Mouse (Mus musculus) lung, postnatal 0 days (tissue): ENCODE data around the gene Fgf6.

Experiments
- CTCF ChIP-seq: IDR thresholded peaks from 2 replicates; pipeline ENCODE4 v1.5.1; 2016; ENCODE audit warnings: antibody characterized with exemption, mild to moderate bottlenecking
- EP300 ChIP-seq: IDR thresholded peaks from 2 replicates; pipeline ENCODE4 v1.6.1; 2016; ENCODE audit warnings: antibody characterized with exemption, mild to moderate bottlenecking, control low read depth

- TF ChIP-seq EP300 (no peak), CTCF (no peak)
Measured at GRCm38 (mm10) chr6:127019254-127019653, 3.9 kb downstream of the Fgf6 start.
